Mouse (Mus musculus): ENCODE measurements at regions not wholly inside any gene's neighbourhood (a gene's known extent, or its start where the extent isn't known, plus 50 kb on each side); places are given as distances from the start of the nearest gene placed in this dataset.

- Histone ChIP-seq H3K4me1 (replicated peaks; ENCODE audit: low read depth, low read length) (no peaks in the 10 kb centered on the region), H3K27me3 (ENCODE audit: insufficient read depth, low read length) (no peaks in the 10 kb centered on the region), H3K4me3 (replicated peaks; ENCODE audit: low read length) (no peak overlapping the region), H3K36me3 (ENCODE audit: insufficient read depth, low read length) (no peaks in the 10 kb centered on the region), H3K9me3 (ENCODE audit: low read length) (peaks cover 19% of the 10 kb centered on the region)
- TF ChIP-seq NANOG (IDR thresholded peaks at IDR 0.05; ENCODE audit: borderline replicate concordance, low read length) (no peak), POU5F1 (IDR thresholded peaks at IDR 0.05; ENCODE audit: borderline replicate concordance, low read length) (no peak), CTCF (conservative IDR thresholded peaks at IDR 0.05; ENCODE audit: low read length) (no peak)
Measured at GRCm38 (mm10) chr8:115783364-115783763, 75.8 kb upstream of the Maf start.

DNA sequence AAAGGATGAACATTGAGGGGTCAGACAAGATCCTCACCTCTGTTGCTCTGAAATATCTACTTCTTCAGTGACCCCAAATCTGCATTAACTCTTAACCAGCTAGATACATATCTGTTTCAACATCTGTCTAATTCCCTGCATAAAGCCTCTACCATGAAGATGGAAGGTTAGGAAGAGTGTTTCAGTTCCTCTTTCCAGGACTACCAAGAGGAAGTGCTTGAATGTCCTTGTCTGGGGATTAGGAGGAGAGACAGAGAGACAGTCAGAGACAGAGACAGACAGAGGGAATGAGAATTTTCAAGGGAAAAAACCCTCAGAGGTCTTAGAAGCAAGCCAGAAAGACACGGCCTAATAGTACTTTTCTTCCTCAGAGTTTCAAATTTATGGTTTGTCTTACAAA is 70.8 kb upstream of the Maf start:
- TF ChIP-seq POU5F1 (IDR thresholded peaks at IDR 0.05; ENCODE audit: borderline replicate concordance, low read length): no peak
- H3K36me3 ChIP-seq (ENCODE audit: insufficient read depth, low read length): no peaks in the 10 kb centered on the region

GRCm38 (mm10) chr8:115771060-115771459 is 63.5 kb upstream of the Maf start:
- Histone ChIP-seq H3K9me3 (ENCODE audit: low read length) (no peaks in the 10 kb centered on the region), H3K27me3 (ENCODE audit: insufficient read depth, low read length) (0 out of 2 replicates have a peak, but pooled peaks cover 1% of the 10 kb centered on the region), H3K4me1 (replicated peaks; ENCODE audit: low read depth, low read length) (peaks cover 6% of the 10 kb centered on the region), H3K36me3 (ENCODE audit: insufficient read depth, low read length) (no peaks in the 10 kb centered on the region), H3K4me3 (replicated peaks; ENCODE audit: low read length) (no peak overlapping the region)
- TF ChIP-seq POU5F1 (IDR thresholded peaks at IDR 0.05; ENCODE audit: borderline replicate concordance, low read length): no peak
- no peak for TF ChIP-seq NANOG (IDR thresholded peaks at IDR 0.05; ENCODE audit: borderline replicate concordance, low read length)
- TF ChIP-seq CTCF (conservative IDR thresholded peaks at IDR 0.05; ENCODE audit: low read length): no peak

More for the DNA sequence above, 70.8 kb upstream of the Maf start:
- H3K4me3 ChIP-seq (replicated peaks; ENCODE audit: low read length): no peak overlapping the region
- peaks cover 14% of the 10 kb centered on the region for H3K9me3 ChIP-seq (ENCODE audit: low read length)
- H3K4me1 ChIP-seq (replicated peaks; ENCODE audit: low read depth, low read length): no peaks in the 10 kb centered on the region
- no peaks in the 10 kb centered on the region for H3K27me3 ChIP-seq (ENCODE audit: insufficient read depth, low read length)

DNA sequence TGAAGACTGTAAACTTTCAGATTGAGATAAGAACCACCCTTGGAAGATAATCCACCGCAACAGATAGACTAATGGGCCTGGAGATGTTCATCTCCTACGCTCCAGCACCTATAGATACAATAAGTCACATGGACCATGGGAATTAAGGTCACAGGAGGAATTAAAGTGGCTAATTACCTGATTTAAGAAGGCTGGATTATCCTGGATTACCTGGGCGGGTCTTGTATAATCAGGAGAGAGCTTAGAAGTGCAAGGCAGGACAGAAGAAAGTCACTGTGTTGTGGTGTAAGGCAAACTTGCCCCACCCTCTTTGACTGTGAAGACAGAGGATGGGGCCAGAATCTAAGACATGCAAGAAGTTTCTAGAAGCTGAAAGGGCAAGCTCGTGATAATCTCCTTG is 61.0 kb upstream of the Maf start:
- Histone ChIP-seq H3K36me3 (ENCODE audit: insufficient read depth, low read length) (no peaks in the 10 kb centered on the region), H3K27me3 (ENCODE audit: insufficient read depth, low read length) (peaks cover 9% of the 10 kb centered on the region), H3K4me1 (replicated peaks; ENCODE audit: low read depth, low read length) (peaks cover 9% of the 10 kb centered on the region), H3K4me3 (replicated peaks; ENCODE audit: low read length) (no peak overlapping the region), H3K9me3 (ENCODE audit: low read length) (no peaks in the 10 kb centered on the region)
- no peak for TF ChIP-seq POU5F1 (IDR thresholded peaks at IDR 0.05; ENCODE audit: borderline replicate concordance, low read length)
- TF ChIP-seq CTCF (conservative IDR thresholded peaks at IDR 0.05; ENCODE audit: low read length): no peak
- no peak for TF ChIP-seq NANOG (IDR thresholded peaks at IDR 0.05; ENCODE audit: borderline replicate concordance, low read length)

DNA sequence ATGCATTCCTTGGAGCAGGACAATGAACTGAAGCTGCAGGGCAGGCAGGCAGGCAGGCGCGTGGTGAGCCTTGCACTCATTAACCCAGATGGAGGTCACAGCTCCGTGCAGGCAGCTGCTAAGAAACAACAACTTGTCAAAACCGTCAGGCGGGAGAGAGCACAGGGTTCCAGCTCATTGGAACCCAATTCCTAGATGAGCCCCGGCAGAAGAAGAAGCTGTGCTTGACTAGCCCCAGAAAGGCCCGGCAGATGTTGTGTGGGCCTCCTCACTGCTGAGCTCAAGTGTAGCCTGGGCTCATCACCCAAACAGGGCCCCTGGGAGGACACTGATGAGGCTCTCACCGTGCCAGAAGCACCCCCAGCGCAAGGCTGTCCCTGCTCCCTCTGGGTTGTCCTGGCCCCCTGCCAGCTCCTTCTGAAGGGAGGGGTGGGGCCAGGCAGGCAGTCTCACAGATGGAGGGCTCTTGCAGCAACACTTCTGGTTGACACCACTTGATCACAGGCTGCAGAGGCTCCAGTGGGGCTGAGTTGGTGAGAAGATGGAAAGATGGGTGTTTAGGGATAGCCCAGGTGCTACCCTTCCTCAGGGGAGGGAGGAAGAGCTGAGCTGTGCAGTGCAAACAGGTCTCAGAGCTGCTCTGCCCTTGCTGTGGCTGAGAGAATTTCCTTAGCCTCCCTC is 58.8 kb upstream of the Maf start:
- H3K4me3 ChIP-seq (replicated peaks; ENCODE audit: low read length): no peak overlapping the region
- H3K4me1 ChIP-seq (replicated peaks; ENCODE audit: low read depth, low read length): peaks cover 9% of the 10 kb centered on the region
- H3K27me3 ChIP-seq (ENCODE audit: insufficient read depth, low read length): peaks cover 9% of the 10 kb centered on the region
- H3K9me3 ChIP-seq (ENCODE audit: low read length): no peaks in the 10 kb centered on the region
- no peaks in the 10 kb centered on the region for H3K36me3 ChIP-seq (ENCODE audit: insufficient read depth, low read length)
- TF ChIP-seq POU5F1 (IDR thresholded peaks at IDR 0.05; ENCODE audit: borderline replicate concordance, low read length) (no peak), NANOG (IDR thresholded peaks at IDR 0.05; ENCODE audit: borderline replicate concordance, low read length) (no peak), CTCF (conservative IDR thresholded peaks at IDR 0.05; ENCODE audit: low read length) (no peak)

GRCm38 (mm10) chr8:115764551-115764950 is 57.0 kb upstream of the Maf start:
- Histone ChIP-seq H3K9me3 (ENCODE audit: low read length) (no peaks in the 10 kb centered on the region), H3K4me3 (replicated peaks; ENCODE audit: low read length) (no peak overlapping the region), H3K36me3 (ENCODE audit: insufficient read depth, low read length) (no peaks in the 10 kb centered on the region), H3K4me1 (replicated peaks; ENCODE audit: low read depth, low read length) (peaks cover 9% of the 10 kb centered on the region), H3K27me3 (ENCODE audit: insufficient read depth, low read length) (peaks cover 9% of the 10 kb centered on the region)
- TF ChIP-seq NANOG (IDR thresholded peaks at IDR 0.05; ENCODE audit: borderline replicate concordance, low read length): no peak
- no peak for TF ChIP-seq POU5F1 (IDR thresholded peaks at IDR 0.05; ENCODE audit: borderline replicate concordance, low read length)
- TF ChIP-seq CTCF (conservative IDR thresholded peaks at IDR 0.05; ENCODE audit: low read length): no peak

GRCm38 (mm10) chr8:115758011-115758410 is 50.4 kb upstream of the Maf start:
- TF ChIP-seq POU5F1 (IDR thresholded peaks at IDR 0.05; ENCODE audit: borderline replicate concordance, low read length) (no peak), NANOG (IDR thresholded peaks at IDR 0.05; ENCODE audit: borderline replicate concordance, low read length) (no peak), CTCF (conservative IDR thresholded peaks at IDR 0.05; ENCODE audit: low read length) (no peak)
- Histone ChIP-seq H3K4me3 (replicated peaks; ENCODE audit: low read length) (no peak overlapping the region), H3K36me3 (ENCODE audit: insufficient read depth, low read length) (no peaks in the 10 kb centered on the region), H3K9me3 (ENCODE audit: low read length) (no peaks in the 10 kb centered on the region), H3K27me3 (ENCODE audit: insufficient read depth, low read length) (no peaks in the 10 kb centered on the region), H3K4me1 (replicated peaks; ENCODE audit: low read depth, low read length) (no peaks in the 10 kb centered on the region)

All from E14TG2a.4 (cell line).